ENCODE assay signal across 14 mouse cellular contexts in the genomic region with DNA sequence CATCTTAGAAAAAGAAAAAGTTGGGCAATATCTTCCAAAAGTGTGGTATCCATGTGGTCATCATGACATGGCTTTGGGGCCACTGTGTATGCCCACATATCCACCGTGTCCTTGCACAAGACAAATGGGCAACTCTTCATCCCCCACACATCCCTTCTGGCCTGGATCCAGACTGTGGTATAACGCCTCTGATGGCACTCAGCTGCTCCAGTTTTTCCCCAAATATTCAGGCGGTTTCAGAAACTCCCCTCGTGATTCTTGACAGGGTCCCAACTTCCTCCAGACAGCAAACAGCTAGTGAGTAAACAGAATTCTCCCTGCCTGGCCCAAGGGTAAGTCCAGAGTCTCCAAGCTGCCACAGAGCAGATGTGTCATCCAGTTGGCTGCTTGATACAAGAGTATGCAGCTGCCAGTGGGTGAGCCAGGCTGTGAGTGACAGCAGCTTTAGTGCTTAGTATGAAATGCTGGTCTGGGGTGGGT. TPM values are rescaled to one million over a fixed set of nuclear protein-coding genes. Genes with fewer than 3 reads are reported as not detected.
A peak's percentile ranks its signal among the peaks of the same experiment; 100 is the strongest.
DNase-seq lines count a peak whose midpoint lies in the region; ATAC-seq and TF ChIP-seq lines count a peak whose summit lies in the region.
"Had no signal": no experiment of that assay in that cellular context is flagged by ENCODE, and none has a peak within 500 bp of the region (broad histone marks: within the 10 kb centered on the region; RNA-seq: fewer than 3 reads in every experiment).

No protein-coding gene starts in this region.

- H3K4me3 ChIP-seq in hindbrain, postnatal 0 days (ENCODE audit: low read length), result no peak overlapping the region
- H3K4me3 ChIP-seq in hindbrain, embryonic 11.5 days (ENCODE audit: low read depth, low read length), result no peak overlapping the region
- H3K4me3 ChIP-seq in macrophage (ENCODE audit: inconsistent target), result no peak overlapping the region
- no peak overlapping the region for H3K4me3 ChIP-seq in kidney, embryonic 15.5 days (replicated peaks)
- H3K4me3 ChIP-seq: forebrain, embryonic 12.5 days; heart, embryonic 10.5 days; hindbrain, embryonic 15.5 days; limb, embryonic 13.5 days had no signal

- no peaks in the 10 kb centered on the region for H3K4me1 ChIP-seq in hindbrain, postnatal 0 days (ENCODE audit: insufficient read depth, low read length)
- H3K4me1 ChIP-seq in hindbrain, embryonic 11.5 days (replicated peaks; ENCODE audit: control insufficient read depth, insufficient read depth, low read length), result no peaks in the 10 kb centered on the region
- peaks cover 2% of the 10 kb centered on the region; the same call in 1 of the 2 replicates for H3K4me1 ChIP-seq in kidney, embryonic 15.5 days
- H3K4me1 ChIP-seq: forebrain, embryonic 12.5 days; heart, embryonic 10.5 days; hindbrain, embryonic 15.5 days had no signal

- no peaks in the 10 kb centered on the region for H3K27me3 ChIP-seq in hindbrain, postnatal 0 days (ENCODE audit: insufficient read depth, low read length)
- H3K27me3 ChIP-seq in hindbrain, embryonic 11.5 days (ENCODE audit: control insufficient read depth, insufficient read depth, low read length), result no peaks in the 10 kb centered on the region
- H3K27me3 ChIP-seq in kidney, embryonic 15.5 days, result no peaks in the 10 kb centered on the region
- H3K27me3 ChIP-seq: forebrain, embryonic 12.5 days; hindbrain, embryonic 15.5 days; limb, embryonic 13.5 days had no signal

- no peaks in the 10 kb centered on the region for H3K9me3 ChIP-seq in hindbrain, postnatal 0 days (ENCODE audit: low read length)
- H3K9me3 ChIP-seq in hindbrain, embryonic 11.5 days (ENCODE audit: control insufficient read depth, low read length), result no peaks in the 10 kb centered on the region
- no peaks in the 10 kb centered on the region for H3K9me3 ChIP-seq in kidney, embryonic 15.5 days (replicated peaks)
- H3K9me3 ChIP-seq: forebrain, embryonic 12.5 days; heart, embryonic 10.5 days; hindbrain, embryonic 15.5 days; limb, embryonic 13.5 days had no signal

- H3K4me2 ChIP-seq in hindbrain, postnatal 0 days (ENCODE audit: low read depth, low read length), result no peak overlapping the region
- H3K4me2 ChIP-seq in hindbrain, embryonic 11.5 days (replicated peaks; ENCODE audit: low read depth, low read length), result no peak overlapping the region
- no peak overlapping the region for H3K4me2 ChIP-seq in kidney, embryonic 15.5 days
- H3K4me2 ChIP-seq: forebrain, embryonic 12.5 days; hindbrain, embryonic 15.5 days; limb, embryonic 13.5 days had no signal

- 0 out of 2 replicates have a peak, but pooled peaks have one; percentile 38 for ATAC-seq in hindbrain, postnatal 0 days
- ATAC-seq in hindbrain, embryonic 11.5 days (ENCODE audit: low FRiP score), result no peak
- ATAC-seq in common myeloid progenitor, adult 5-6 weeks (replicated peaks; ENCODE audit: low read depth, poor library complexity, severe bottlenecking), result peak; percentile 76
- no peak for ATAC-seq in erythroid progenitor cell, adult 5-6 weeks (replicated peaks; ENCODE audit: low FRiP score, poor library complexity, severe bottlenecking)
- no peak for ATAC-seq in kidney, embryonic 15.5 days (replicated peaks; ENCODE audit: low FRiP score)

- no peak for TF ChIP-seq CTCF in hindbrain, postnatal 0 days (IDR thresholded peaks at IDR 0.05; ENCODE audit: low read depth)

- no peak overlapping the region for H3K9ac ChIP-seq in hindbrain, postnatal 0 days (replicated peaks; ENCODE audit: low read length)
- no peak overlapping the region for H3K9ac ChIP-seq in hindbrain, embryonic 11.5 days (ENCODE audit: low read depth, low read length)
- H3K9ac ChIP-seq in kidney, embryonic 15.5 days, result no peak overlapping the region
- H3K9ac ChIP-seq: forebrain, embryonic 12.5 days; hindbrain, embryonic 15.5 days; limb, embryonic 13.5 days had no signal

- no peak overlapping the region for H3K27ac ChIP-seq in hindbrain, postnatal 0 days
- H3K27ac ChIP-seq in hindbrain, embryonic 11.5 days (ENCODE audit: low read depth, low read length), result no peak overlapping the region
- peak overlapping the region; percentile 79 for H3K27ac ChIP-seq in macrophage
- no peak overlapping the region for H3K27ac ChIP-seq in kidney, embryonic 15.5 days
- H3K27ac ChIP-seq: forebrain, embryonic 12.5 days; heart, embryonic 10.5 days; hindbrain, embryonic 15.5 days; limb, embryonic 13.5 days had no signal

- no peaks in the 10 kb centered on the region for H3K36me3 ChIP-seq in hindbrain, postnatal 0 days (ENCODE audit: insufficient read depth, low read length)
- no peaks in the 10 kb centered on the region for H3K36me3 ChIP-seq in hindbrain, embryonic 11.5 days (ENCODE audit: control insufficient read depth, insufficient read depth, low read length)
- H3K36me3 ChIP-seq in macrophage (ENCODE audit: inconsistent target), result no peaks in the 10 kb centered on the region
- no peaks in the 10 kb centered on the region for H3K36me3 ChIP-seq in kidney, embryonic 15.5 days
- H3K36me3 ChIP-seq: forebrain, embryonic 12.5 days; heart, embryonic 10.5 days; hindbrain, embryonic 15.5 days; limb, embryonic 13.5 days had no signal

- no peak for DNase-seq in hindbrain, postnatal 0 days (ENCODE audit: low spot score)
- DNase-seq in hindbrain, embryonic 11.5 days (ENCODE audit: low spot score), result no peak
- peak; percentile 47 for DNase-seq in Muller cell, postnatal 12 days (ENCODE audit: inconsistent ontology term)
- no peak for DNase-seq in kidney, adult 9 months
- DNase-seq: cerebellum, postnatal 10 days; midbrain, embryonic 14.5 days had no signal

- no peaks in the 10 kb centered on the region for H3K79me2 ChIP-seq in macrophage (ENCODE audit: inconsistent target)

- WGBS in hindbrain, postnatal 0 days, result 64% methylated on average over 4 of the region's 4 CpGs
- 85% methylated on average over 4 of the region's 4 CpGs for WGBS in hindbrain, embryonic 11.5 days
- 0% methylated on average over 4 of the region's 4 CpGs for WGBS in macrophage (ENCODE audit: missing documents)
- whole genome bisulfite sequencing in kidney, embryonic 15.5 days, result 53% methylated on average over 4 of the region's 4 CpGs

RNA-seq across cellular contexts. Expression of a gene that starts 21.0 kb away (rescaled TPM):
- 7.3 and 36.8 TPM in 2 replicates for total RNA-seq in hindbrain, postnatal 0 days (2014; rRNA removed)
- 2.5 and 2.9 TPM in 2 replicates for polyA plus RNA-seq in hindbrain, postnatal 0 days (2015; fragmentation: Nextera tagmentation; extraction: Ambion mirVana)
- polyA plus RNA-seq in hindbrain, embryonic 11.5 days (2014; fragmentation: Nextera tagmentation; extraction: Ambion mirVana), result 1.6 and 1.8 TPM in 2 replicates
- 17.1 and 20.1 TPM in 2 replicates for total RNA-seq in common myeloid progenitor, adult 5-6 weeks (2017)
- 100 to 1,000 TPM; 113 to 961 (median 353) TPM for total RNA-seq in macrophage (2018; cell fraction: chromatin; rRNA removed)
- 1,000 to 10,000 TPM in 2 of 26 experiments, 100 to 1,000 TPM in 24; 241 to 1,186 (median 606) TPM for total RNA-seq in macrophage (2018; cell fraction: cytosol; rRNA removed)
- total RNA-seq in macrophage (2018; cell fraction: nucleus; rRNA removed), result 1,000 to 10,000 TPM in 7 of 26 experiments, 100 to 1,000 TPM in 19; 164 to 1,820 (median 786) TPM
- 132 to 265 TPM (median 207 TPM) in 3 replicates for polyA plus RNA-seq in macrophage (2018)
- total RNA-seq in erythroid progenitor cell, adult 5-6 weeks (2015; ENCODE audit: low replicate concordance), result 7.6 and 23.1 TPM in 2 replicates
- total RNA-seq in erythroid progenitor cell, adult 5-6 weeks (2017; ENCODE audit: low replicate concordance), result 6.3 and 8.2 TPM in 2 replicates
- 3.2 and 3.5 TPM in 2 replicates for polyA plus RNA-seq in kidney, embryonic 15.5 days (2015; fragmentation: Nextera tagmentation; extraction: Ambion mirVana)

RNA-seq across cellular contexts. Expression of a gene that starts 47.3 kb away (rescaled TPM):
- 1.8 and 2.8 TPM in 2 replicates for total RNA-seq in hindbrain, postnatal 0 days (2014; rRNA removed)
- polyA plus RNA-seq in hindbrain, postnatal 0 days (2015; fragmentation: Nextera tagmentation; extraction: Ambion mirVana), result 1.0 and 1.2 TPM in 2 replicates
- polyA plus RNA-seq in hindbrain, embryonic 11.5 days (2014; fragmentation: Nextera tagmentation; extraction: Ambion mirVana), result 0.18 and 0.32 TPM in 2 replicates
- total RNA-seq in common myeloid progenitor, adult 5-6 weeks (2017), result 0.05 and 0.29 TPM in 2 replicates
- total RNA-seq in macrophage (2018; cell fraction: chromatin; rRNA removed), result 1 to 10 TPM in 18 of 26 experiments, under 1 TPM in 7, not detected in 1; 0.25 to 6.0 (median 1.6) TPM
- total RNA-seq in macrophage (2018; cell fraction: cytosol; rRNA removed), result 1 to 10 TPM in 19 of 26 experiments, under 1 TPM in 7; 0.49 to 4.4 (median 1.9) TPM
- total RNA-seq in macrophage (2018; cell fraction: nucleus; rRNA removed), result 1 to 10 TPM in 23 of 26 experiments, under 1 TPM in 3; 0.25 to 7.7 (median 3.6) TPM
- 0.25 to 0.66 TPM (median 0.59 TPM) in 3 replicates for polyA plus RNA-seq in macrophage (2018)
- not detected in 2 replicates for total RNA-seq in erythroid progenitor cell, adult 5-6 weeks (2015; ENCODE audit: low replicate concordance)
- total RNA-seq in erythroid progenitor cell, adult 5-6 weeks (2017; ENCODE audit: low replicate concordance), result 0.39 TPM in 1 of 2 replicates, not detected in the other
- polyA plus RNA-seq in kidney, embryonic 15.5 days (2015; fragmentation: Nextera tagmentation; extraction: Ambion mirVana), result 0.14 and 0.18 TPM in 2 replicates
- polyA plus RNA-seq: heart, embryonic 10.5 days had no signal

Comparison
In these comparisons a context has a peak if more than half of its experiments do, and no peak if none do; other contexts are left out.
1. ATAC-seq: peak in hindbrain, postnatal 0 days (single experiment) and common myeloid progenitor, adult 5-6 weeks (single experiment); none in hindbrain, embryonic 11.5 days (single experiment), erythroid progenitor cell, adult 5-6 weeks (single experiment) and kidney, embryonic 15.5 days (single experiment).
2. RNA of a gene that starts 21.0 kb away (polyA plus RNA-seq): 132 to 265 TPM in macrophage; 3.2 to 3.5 TPM in kidney, embryonic 15.5 days, 2.5 to 2.9 TPM in hindbrain, postnatal 0 days and 1.6 to 1.8 TPM in hindbrain, embryonic 11.5 days; every median in the first group is over 10 times any median in the second.